Mouse (Mus musculus) central nervous system, embryonic 14 days (tissue): ENCODE results near the gene Dolpp1. TPM values are rescaled to one million over a fixed set of nuclear protein-coding genes. Genes with fewer than 3 reads are reported as not detected.

Source experiments
- polyA plus RNA-seq: library from polyadenylated mRNA; depleted of rRNA; stranded (reverse); fragments of >200 nt; gene quantifications from 2 replicates; pipeline ENCODE4 v1.2.3, GENCODE M21; 2012; rRNA removed

Gene Dolpp1
- 69.9 and 75.3 TPM in 2 replicates for polyA plus RNA-seq

GRCm38 (mm10) chr2:30392114-30392576 lies at the start of gene Dolpp1:
TSS of gene Dolpp1 (plus strand) at chr2:30392254.

GRCm38 (mm10) chr2:30358533-30359531 lies 33.2 kb upstream of the Dolpp1 start, which contains the start of gene Sh3glb2:
TSS of gene Sh3glb2 (minus strand) at chr2:30359337.

GRCm38 (mm10) chr2:30363773-30364650 lies 28.0 kb upstream of the Dolpp1 start, which contains the start of gene Miga2:
TSS of gene Miga2 (plus strand) at chr2:30364233.

GRCm38 (mm10) chr2:30415157-30415935 lies 23.3 kb downstream of the Dolpp1 start, which contains the start of gene Crat:
TSS of gene Crat (minus strand) at chr2:30415813.

GRCm38 (mm10) chr2:30415936-30416648 lies 24.0 kb downstream of the Dolpp1 start, which contains the start of gene Ptpa:
TSS of gene Ptpa (plus strand) at chr2:30416039.

Other genes starting within 250 kb of the Dolpp1 start
- gene Endog, start 220.8 kb upstream of the Dolpp1 start, polyA plus RNA-seq, result 14.6 and 18.2 TPM in 2 replicates
- 54.3 and 55.7 TPM in 2 replicates for gene Spout1, start 213.8 kb upstream of the Dolpp1 start, polyA plus RNA-seq
- gene Kyat1, start 186.4 kb upstream of the Dolpp1 start, polyA plus RNA-seq, result 31.1 and 32.9 TPM in 2 replicates
- 26.6 and 28.7 TPM in 2 replicates for gene Lrrc8a, start 154.5 kb upstream of the Dolpp1 start, polyA plus RNA-seq
- gene Gm28035, start 151.7 kb upstream of the Dolpp1 start, polyA plus RNA-seq, result 11.1 and 16.3 TPM in 2 replicates
- gene Phyhd1, start 126.1 kb upstream of the Dolpp1 start, polyA plus RNA-seq, result 16.7 and 19.0 TPM in 2 replicates
- gene Gm28038, start 111.2 kb upstream of the Dolpp1 start, polyA plus RNA-seq, result not detected in 2 replicates
- 11.0 and 12.2 TPM in 2 replicates for gene Dolk, start 105.9 kb upstream of the Dolpp1 start, polyA plus RNA-seq
- 42.1 and 44.5 TPM in 2 replicates for gene Nup188, start 105.9 kb upstream of the Dolpp1 start, polyA plus RNA-seq
- gene Sh3glb2, start 32.9 kb upstream of the Dolpp1 start, polyA plus RNA-seq, result 289 and 290 TPM in 2 replicates
- 36.1 and 36.8 TPM in 2 replicates for gene Miga2, start 28.0 kb upstream of the Dolpp1 start, polyA plus RNA-seq
- gene Crat, start 23.6 kb downstream of the Dolpp1 start, polyA plus RNA-seq, result 26.2 and 28.0 TPM in 2 replicates
- gene Ptpa, start 23.8 kb downstream of the Dolpp1 start, polyA plus RNA-seq, result 113 and 121 TPM in 2 replicates
- gene Ier5l, start 82.0 kb downstream of the Dolpp1 start, polyA plus RNA-seq, result 22.7 and 23.2 TPM in 2 replicates
- 0.60 and 0.90 TPM in 2 replicates for gene Cstad, start 202.8 kb downstream of the Dolpp1 start, polyA plus RNA-seq